ENCODE assay signal across 16 mouse cellular contexts in genomic region chr4:48492510-48492909, GRCm38 (mm10).
"Had no signal": no experiment of that assay in that cellular context is flagged by ENCODE, and none has a peak within 500 bp of the region (broad histone marks: within the 10 kb centered on the region; RNA-seq: fewer than 3 reads in every experiment).

No protein-coding gene starts in this region.

- H3K4me3 ChIP-seq: liver, embryonic 15.5 days; megakaryocyte, embryonic 14.5 days; midbrain, embryonic 13.5 days; midbrain, embryonic 15.5 days; neural tube, embryonic 12.5 days had no signal

- H3K4me2 ChIP-seq: liver, embryonic 15.5 days; midbrain, embryonic 11.5 days; midbrain, embryonic 13.5 days; midbrain, embryonic 15.5 days; neural tube, embryonic 12.5 days had no signal

- DNase-seq: liver, postnatal 0 days; lung, adult 2 months; lung, postnatal 14 days; lung, postnatal 36 days; right cerebral cortex, postnatal 25 days; right cerebral cortex, postnatal 4 days; spleen, adult 18-20 months; thymus, adult 2 months; thymus, postnatal 25 days had no signal

- H3K9ac ChIP-seq: liver, embryonic 15.5 days; liver, postnatal 0 days; midbrain, embryonic 13.5 days; midbrain, embryonic 15.5 days; neural tube, embryonic 12.5 days had no signal

- ATAC-seq: liver, postnatal 0 days; midbrain, embryonic 13.5 days; midbrain, embryonic 15.5 days had no signal

- H3K4me1 ChIP-seq: liver, embryonic 15.5 days; megakaryocyte, embryonic 14.5 days; midbrain, embryonic 13.5 days; midbrain, embryonic 15.5 days; neural tube, embryonic 12.5 days had no signal

- H3K27ac ChIP-seq: liver, embryonic 15.5 days; macrophage; midbrain, embryonic 13.5 days; midbrain, embryonic 15.5 days; neural tube, embryonic 12.5 days had no signal

- H3K9me3 ChIP-seq: liver, embryonic 15.5 days; midbrain, embryonic 13.5 days; midbrain, embryonic 15.5 days; neural tube, embryonic 12.5 days had no signal

- H3K36me3 ChIP-seq: liver, embryonic 15.5 days; midbrain, embryonic 13.5 days; midbrain, embryonic 15.5 days; neural tube, embryonic 12.5 days had no signal

- H3K27me3 ChIP-seq: liver, embryonic 15.5 days; megakaryocyte, embryonic 14.5 days; midbrain, embryonic 13.5 days; midbrain, embryonic 15.5 days; neural tube, embryonic 12.5 days had no signal
